Mouse (Mus musculus) common myeloid progenitor, adult 5-6 weeks (primary cell): ENCODE data around the gene Ets1. TPM values are rescaled to one million over a fixed set of nuclear protein-coding genes. Genes with fewer than 3 reads are reported as not detected.

ENCODE experiments used
- total RNA-seq: library from RNA; stranded (forward); fragments of 200-1000, 187-1606 nt; gene quantifications from 2 replicates; pipeline ENCODE4 v1.2.3, GENCODE M21; 2017

The Ets1 gene
- total RNA-seq, 1 experiment from 2014 or later: 8.4 TPM

Other genes with a start within 250 kb of the Ets1 start
- 88.2 and 91.2 TPM in 2 replicates for gene Fli1, start 93.4 kb upstream of the Ets1 start, total RNA-seq